Mouse (Mus musculus) intestine, postnatal 0 days (tissue): ENCODE results near the gene Hdac4. TPM values are rescaled to one million over a fixed set of nuclear protein-coding genes. Genes with fewer than 3 reads are reported as not detected.

Experiments
- ATAC-seq: fragments of 200-750 bp; cut with Nextera tagmentation; 2 replicates; pipeline ENCODE4 v1.8.0; 2017; ENCODE audit warnings: mild to moderate bottlenecking, moderate TSS enrichment, moderate library complexity
- H3K27ac ChIP-seq: fragments of 300-500 bp; sonication (generic); 2 replicates; pipeline ENCODE4 v1.5.1; 2014; ENCODE audit warnings: mild to moderate bottlenecking, low read depth, low read length, moderate library complexity
- H3K27me3 ChIP-seq: fragments of 300-500 bp; sonication (generic); replicated peaks from 2 replicates; pipeline ENCODE4 v1.6.1; 2014; ENCODE audit warnings: low read length, mixed read lengths; ENCODE audit not compliant: control insufficient read depth, insufficient read depth
- H3K36me3 ChIP-seq: fragments of 300-500 bp; sonication (generic); 2 replicates; pipeline ENCODE4 v1.6.1; 2014; ENCODE audit warnings: mild to moderate bottlenecking, moderate library complexity; ENCODE audit not compliant: control insufficient read depth, insufficient read depth
- H3K4me1 ChIP-seq: fragments of 300-500 bp; sonication (generic); replicated peaks from 2 replicates; pipeline ENCODE4 v1.6.1; 2014; ENCODE audit warnings: antibody characterized with exemption, low read length, mixed read lengths; ENCODE audit not compliant: control insufficient read depth, insufficient read depth
- H3K4me2 ChIP-seq: fragments of 300-500 bp; sonication (generic); replicated peaks from 2 replicates; pipeline ENCODE4 v1.6.1; 2014; ENCODE audit warnings: low read depth, mild to moderate bottlenecking, moderate library complexity
- H3K4me3 ChIP-seq: fragments of 300-500 bp; sonication (generic); 2 replicates; pipeline ENCODE4 v1.5.1; 2014; ENCODE audit warnings: low read depth, low read length
- H3K9ac ChIP-seq: fragments of 300-500 bp; sonication (generic); 2 replicates; pipeline ENCODE4 v1.6.1; 2014; ENCODE audit warnings: mild to moderate bottlenecking, low read depth, low read length
- H3K9me3 ChIP-seq: fragments of 300-500 bp; sonication (generic); 2 replicates; pipeline ENCODE4 v1.6.1; 2016; ENCODE audit warnings: mixed run types; ENCODE audit not compliant: control insufficient read depth
- CTCF ChIP-seq: sonication (generic); IDR thresholded peaks from 2 replicates; pipeline ENCODE4 v1.5.1; 2016; ENCODE audit warnings: low read depth, mild to moderate bottlenecking, control low read depth, antibody characterized with exemption, moderate library complexity
- WGBS: fragments of 180-500 bp; shearing (Covaris S2); extraction: QIAGEN DNeasy Blood & Tissue Kit; methylation state at CpG from one replicate; pipeline ENCODE4 v1.1.7; 2014; 5-methylcytosine and 5-hydroxymethylcytosine counted together
- polyA plus RNA-seq: library from polyadenylated mRNA; unstranded; fragments of >200 nt; fragmentation: Nextera tagmentation; extraction: Ambion mirVana; gene quantifications from 2 replicates; pipeline ENCODE4 v1.2.1, GENCODE M21; 2015

Gene Hdac4
- polyA plus RNA-seq, 1 experiment from 2014 or later: 6.7 TPM

DNA sequence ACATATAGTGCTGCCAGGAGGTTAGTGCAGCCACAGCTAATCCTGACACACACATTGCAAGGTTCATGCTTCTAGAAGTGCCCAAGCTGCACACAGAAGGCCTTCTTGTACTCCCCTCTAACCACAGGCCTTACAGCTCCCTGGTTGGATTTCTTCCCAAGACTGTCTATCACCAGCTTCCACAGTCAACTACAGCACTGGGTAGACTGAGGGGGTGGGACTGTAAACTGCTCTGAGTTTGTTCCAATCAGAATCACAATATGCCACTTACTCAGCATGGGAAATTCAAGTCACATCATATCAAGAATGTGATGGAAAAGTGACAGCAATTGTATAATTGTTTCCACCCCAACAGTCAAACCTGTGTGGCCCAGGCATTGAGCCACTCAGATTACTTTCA, 180.2 kb downstream of the Hdac4 start:
- no peak overlapping the region for H3K9ac ChIP-seq
- H3K36me3 ChIP-seq: peaks cover 4% of the 10 kb centered on the region; the same call in 1 of the 2 replicates
- H3K4me3 ChIP-seq: no peak overlapping the region
- no peak for TF ChIP-seq CTCF
- H3K4me2 ChIP-seq: no peak overlapping the region
- H3K27me3 ChIP-seq: no peaks in the 10 kb centered on the region
- no peak for ATAC-seq
- H3K27ac ChIP-seq: no peak overlapping the region
- H3K9me3 ChIP-seq: no peaks in the 10 kb centered on the region
- H3K4me1 ChIP-seq: peaks cover 5% of the 10 kb centered on the region; the same call in 1 of the 2 replicates

DNA sequence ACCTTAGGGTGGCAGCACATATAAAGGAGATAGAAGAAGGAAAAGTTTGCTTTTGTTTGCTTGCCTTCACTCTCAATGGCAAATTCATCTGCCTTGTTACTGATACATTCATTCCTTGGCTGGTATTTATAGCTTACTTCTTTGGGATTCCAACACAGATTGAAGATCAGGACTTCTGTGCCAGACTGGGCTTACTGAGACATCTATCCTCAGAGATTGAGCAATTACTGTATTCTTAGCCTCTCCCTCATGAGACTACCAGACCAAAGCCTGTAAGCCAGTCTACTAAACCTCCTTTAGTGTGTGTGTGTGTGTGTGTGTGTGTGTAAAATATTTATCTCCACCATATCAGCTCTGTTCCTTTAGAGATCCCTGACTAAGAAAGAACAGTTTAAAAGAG, 181.0 kb downstream of the Hdac4 start:
- no peak for ATAC-seq
- H3K4me2 ChIP-seq: no peak overlapping the region
- H3K9ac ChIP-seq: no peak overlapping the region
- H3K27me3 ChIP-seq: no peaks in the 10 kb centered on the region
- H3K36me3 ChIP-seq: peaks cover 4% of the 10 kb centered on the region; the same call in 1 of the 2 replicates
- peaks cover 5% of the 10 kb centered on the region; the same call in 1 of the 2 replicates for H3K4me1 ChIP-seq
- H3K9me3 ChIP-seq: no peaks in the 10 kb centered on the region
- no peak overlapping the region for H3K27ac ChIP-seq
- no peak for TF ChIP-seq CTCF
- no peak overlapping the region for H3K4me3 ChIP-seq

DNA sequence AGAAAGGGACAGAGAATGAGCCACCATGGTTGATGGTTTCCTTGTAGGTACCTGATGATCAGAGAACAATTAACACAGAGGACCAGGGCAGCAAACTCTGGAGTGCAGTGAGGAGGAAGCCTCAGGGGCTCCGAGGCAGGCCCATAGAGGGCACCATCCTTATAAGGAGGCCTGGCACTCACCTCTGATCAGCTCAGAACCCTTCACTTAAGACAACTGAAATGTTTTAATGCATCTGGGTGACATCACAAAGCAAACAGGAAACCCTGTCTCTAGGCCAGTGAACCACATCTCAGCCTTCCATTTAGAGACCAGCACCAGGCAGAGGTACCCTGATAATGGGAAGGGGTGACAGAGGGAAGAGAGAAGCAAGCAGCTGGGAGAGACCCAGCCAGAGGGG, 188.8 kb downstream of the Hdac4 start:
- Histone ChIP-seq H3K9me3 (no peaks in the 10 kb centered on the region), H3K4me1 (no peaks in the 10 kb centered on the region), H3K27ac (no peak overlapping the region), H3K4me2 (no peak overlapping the region), H3K36me3 (peaks cover 4% of the 10 kb centered on the region; the same call in 1 of the 2 replicates), H3K9ac (no peak overlapping the region), H3K27me3 (no peaks in the 10 kb centered on the region), H3K4me3 (no peak overlapping the region)
- 61% methylated on average over 1 of the region's 1 CpGs for WGBS
- no peak for ATAC-seq
- peak; percentile 13; the same call in 1 of the 2 replicates for TF ChIP-seq CTCF

DNA sequence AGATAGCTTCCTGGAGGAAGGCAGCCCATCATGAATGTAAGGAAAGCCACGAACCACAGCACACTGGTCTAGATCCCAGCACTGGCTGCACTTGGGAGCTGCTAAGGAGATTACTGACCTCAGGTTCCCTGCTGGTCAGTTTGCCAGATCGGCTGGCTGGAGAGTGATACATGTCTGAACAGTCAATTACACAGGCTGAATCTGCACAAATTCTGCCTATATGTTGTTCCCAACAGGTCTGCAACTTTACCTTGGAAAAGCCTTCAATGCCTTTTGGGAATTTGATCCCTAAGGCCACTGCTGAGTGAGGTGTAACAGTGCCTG, 189.9 kb downstream of the Hdac4 start:
- H3K9me3 ChIP-seq: no peaks in the 10 kb centered on the region
- no peak overlapping the region for H3K4me2 ChIP-seq
- H3K4me3 ChIP-seq: no peak overlapping the region
- H3K36me3 ChIP-seq: no peaks in the 10 kb centered on the region
- WGBS: 62% methylated on average over 2 of the region's 2 CpGs
- H3K4me1 ChIP-seq: no peaks in the 10 kb centered on the region
- H3K27me3 ChIP-seq: no peaks in the 10 kb centered on the region
- no peak overlapping the region for H3K9ac ChIP-seq
- no peak for TF ChIP-seq CTCF
- no peak overlapping the region for H3K27ac ChIP-seq
- no peak for ATAC-seq

- H3K9me3 ChIP-seq: no peaks in the 10 kb centered on the region
- ATAC-seq: no peak
- H3K9ac ChIP-seq: no peak overlapping the region
- WGBS: 65% methylated on average over 8 of the region's 8 CpGs
- TF ChIP-seq CTCF: no peak
- no peaks in the 10 kb centered on the region for H3K4me1 ChIP-seq
- no peak overlapping the region for H3K27ac ChIP-seq
- H3K27me3 ChIP-seq: no peaks in the 10 kb centered on the region
- H3K4me2 ChIP-seq: no peak overlapping the region
- no peaks in the 10 kb centered on the region for H3K36me3 ChIP-seq
- H3K4me3 ChIP-seq: no peak overlapping the region
These were observed 190.4 kb downstream of the Hdac4 start for GRCm38 (mm10) chr1:92004906-92005616.

DNA sequence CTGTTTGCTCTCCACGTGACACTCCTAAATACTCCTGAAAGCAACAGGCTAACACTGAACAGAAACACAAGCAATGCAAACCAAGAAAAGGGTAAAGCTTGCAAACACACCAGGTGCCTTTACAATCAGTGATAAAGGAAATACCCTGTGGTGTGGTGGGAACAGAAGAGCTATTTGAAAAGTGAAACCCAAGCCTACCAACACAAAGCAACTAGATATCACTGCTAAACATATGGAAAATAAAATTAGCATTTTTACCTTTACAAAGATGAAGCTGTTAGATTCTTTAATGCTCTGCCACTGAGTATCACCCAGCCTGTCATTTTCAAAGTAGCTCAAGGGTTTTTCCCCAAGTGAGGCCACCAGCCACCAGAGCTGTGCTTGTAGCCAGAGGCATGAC, 191.4 kb downstream of the Hdac4 start:
- H3K9ac ChIP-seq: no peak overlapping the region
- no peak for TF ChIP-seq CTCF
- WGBS: 78% methylated on average over 1 of the region's 1 CpGs
- no peaks in the 10 kb centered on the region for H3K4me1 ChIP-seq
- no peak overlapping the region for H3K4me2 ChIP-seq
- no peaks in the 10 kb centered on the region for H3K27me3 ChIP-seq
- ATAC-seq: no peak
- no peaks in the 10 kb centered on the region for H3K36me3 ChIP-seq
- no peaks in the 10 kb centered on the region for H3K9me3 ChIP-seq
- no peak overlapping the region for H3K27ac ChIP-seq
- H3K4me3 ChIP-seq: no peak overlapping the region

GRCm38 (mm10) chr1:92000226-92000625, 195.3 kb downstream of the Hdac4 start:
- Histone ChIP-seq H3K4me3 (no peak overlapping the region), H3K27ac (no peak overlapping the region), H3K27me3 (no peaks in the 10 kb centered on the region), H3K4me2 (no peak overlapping the region), H3K9me3 (no peaks in the 10 kb centered on the region), H3K9ac (no peak overlapping the region), H3K4me1 (no peaks in the 10 kb centered on the region), H3K36me3 (0 out of 2 replicates have a peak, but pooled peaks cover 8% of the 10 kb centered on the region)
- 75% methylated on average over 2 of the region's 2 CpGs for WGBS
- no peak for TF ChIP-seq CTCF
- ATAC-seq: no peak
